Mouse (Mus musculus) liver, adult (tissue): Measurements from ENCODE around the gene Naaladl2.

Experiments
- GATA4 ChIP-seq: IDR thresholded peaks from 2 replicates; pipeline ENCODE4 v1.6.1; 2014; ENCODE audit warnings: mild to moderate bottlenecking, low read length; ENCODE audit not compliant: insufficient replicate concordance

Gene Naaladl2

DNA sequence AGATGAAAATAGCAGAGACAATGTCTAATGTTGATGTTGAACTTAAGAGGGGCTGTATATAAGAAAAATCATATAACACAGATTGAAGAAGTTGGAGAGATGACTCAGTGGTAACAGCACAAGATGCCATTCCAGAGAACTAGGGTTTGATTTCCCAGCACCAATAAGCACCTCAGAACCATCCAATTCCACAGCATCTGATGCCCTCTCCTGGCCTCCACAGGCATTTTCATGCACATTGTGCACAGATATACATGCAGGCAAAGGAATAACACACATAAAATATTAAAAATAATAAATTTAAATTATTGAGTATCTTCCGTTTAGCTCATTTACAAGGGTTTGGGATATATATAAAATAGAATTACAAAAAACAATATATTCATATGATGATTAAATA, 926.6 kb downstream of the Naaladl2 start:
- TF ChIP-seq GATA4: no peak

DNA sequence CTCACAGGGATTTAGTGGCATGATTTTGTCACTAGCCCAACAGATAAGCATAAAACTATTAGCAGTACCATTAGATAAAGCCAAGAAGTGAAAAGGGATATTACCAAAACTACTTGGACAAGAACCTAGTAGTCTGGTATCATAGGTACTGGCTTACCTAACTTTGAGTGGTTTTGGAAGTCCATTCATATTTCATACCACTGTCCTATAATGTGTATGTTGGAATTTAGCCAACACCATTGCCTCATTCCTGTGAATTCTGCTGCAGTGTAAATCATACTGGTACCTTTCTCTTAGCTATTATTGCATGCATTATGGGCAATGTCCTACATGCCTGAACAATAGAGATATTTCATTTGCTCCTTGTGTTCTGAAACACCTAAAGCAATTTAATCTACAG, 977.5 kb downstream of the Naaladl2 start:
- TF ChIP-seq GATA4: no peak

DNA sequence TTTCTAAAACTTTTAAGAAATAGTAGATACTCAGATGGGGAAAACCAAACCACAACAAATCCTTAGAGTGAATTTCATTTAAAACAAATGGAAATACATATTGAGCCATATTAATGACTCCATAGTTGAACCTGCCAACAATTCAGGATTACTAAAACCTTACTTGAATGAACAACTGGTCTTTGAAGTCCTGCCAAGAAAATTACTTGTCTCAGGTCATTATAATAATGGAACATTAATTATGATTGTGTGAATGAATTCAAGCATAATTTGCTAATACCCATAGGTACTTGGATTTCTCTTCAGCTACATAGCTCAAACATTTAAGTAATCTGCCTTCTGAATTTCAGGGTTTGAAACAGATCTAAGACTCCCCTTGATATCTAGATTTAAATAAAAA, 980.1 kb downstream of the Naaladl2 start:
- no peak for TF ChIP-seq GATA4

- no peak for TF ChIP-seq GATA4
Measured at GRCm38 (mm10) chr3:24142808-24143207, 1001.3 kb downstream of the Naaladl2 start.

DNA sequence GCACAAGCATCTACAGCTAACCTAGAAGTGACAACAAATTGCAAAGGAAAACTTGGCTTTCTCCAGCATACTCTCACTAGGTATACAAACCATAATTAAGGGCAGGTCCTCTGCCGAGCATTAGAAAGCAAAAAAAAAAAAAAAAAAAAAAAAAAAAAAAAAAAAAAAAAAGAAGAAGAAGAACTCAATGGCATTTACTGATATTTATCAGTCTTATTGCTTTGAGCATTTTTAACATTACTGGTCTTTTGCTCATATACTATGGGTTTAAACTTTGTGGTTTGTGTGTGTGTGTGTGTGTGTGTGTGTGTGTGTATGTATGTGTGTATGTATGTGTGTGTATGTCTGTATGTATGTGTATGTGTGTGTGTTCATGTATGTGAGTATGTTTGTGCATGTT, 1006.1 kb downstream of the Naaladl2 start:
- no peak for TF ChIP-seq GATA4

GRCm38 (mm10) chr3:24126200-24126599, 1017.9 kb downstream of the Naaladl2 start:
- no peak for TF ChIP-seq GATA4

GRCm38 (mm10) chr3:24124034-24124433, 1020.0 kb downstream of the Naaladl2 start:
- TF ChIP-seq GATA4: no peak

DNA sequence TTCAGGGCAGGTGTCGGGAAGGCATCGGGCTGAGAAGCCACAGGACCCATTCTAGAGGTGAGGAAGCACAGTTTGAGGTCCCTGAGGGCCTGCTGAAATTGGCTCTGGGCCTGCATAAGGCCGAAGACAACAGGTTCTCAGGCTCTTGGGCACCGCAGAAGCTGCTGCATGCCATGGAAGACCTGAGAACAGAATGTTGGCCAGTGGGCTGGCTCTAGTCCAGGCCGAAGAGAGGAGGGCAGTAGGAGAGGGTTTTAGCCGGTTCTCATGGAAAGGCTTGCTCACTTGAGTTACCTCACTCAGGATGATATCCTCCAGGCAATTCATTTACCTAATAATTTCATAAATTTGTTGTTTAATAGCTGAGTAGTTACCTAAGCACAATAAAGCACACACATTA, 1025.9 kb downstream of the Naaladl2 start:
- TF ChIP-seq GATA4: no peak

DNA sequence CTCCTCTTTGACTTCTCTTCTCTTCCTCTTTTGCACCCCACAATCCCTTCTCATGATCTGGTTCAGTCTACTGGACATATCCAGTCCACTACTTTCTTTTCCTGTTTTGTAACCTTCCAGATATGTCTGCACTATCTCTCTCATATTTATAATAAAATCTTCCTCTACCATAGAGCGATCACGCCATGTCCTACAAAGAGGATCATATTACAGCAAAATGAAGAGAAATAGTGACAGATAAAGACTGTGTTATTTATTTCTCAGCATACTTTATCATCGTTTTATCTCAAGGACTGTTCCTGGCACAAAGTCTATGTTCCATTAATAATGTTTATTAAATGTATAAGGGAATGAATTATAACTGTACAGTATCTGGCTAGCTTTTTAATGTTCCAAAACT, 1029.2 kb downstream of the Naaladl2 start:
- no peak for TF ChIP-seq GATA4

DNA sequence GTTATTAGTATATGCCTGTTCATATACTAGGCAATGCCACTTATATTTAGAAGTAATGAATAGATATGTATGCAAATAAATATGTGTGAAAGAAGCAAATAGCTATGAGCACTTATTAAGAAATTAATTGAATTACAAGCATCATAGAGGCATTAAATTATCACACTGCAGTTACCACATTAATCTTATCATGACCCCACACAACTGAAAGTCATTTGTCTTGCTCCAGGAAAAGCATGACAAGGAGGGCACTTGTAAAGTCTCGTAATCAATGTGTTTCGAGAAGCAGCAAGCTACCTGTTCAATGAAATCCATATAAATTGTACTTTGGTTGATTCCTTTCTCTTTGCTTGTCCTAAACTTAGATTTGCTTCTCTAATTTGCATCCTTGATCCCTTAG, 1030.7 kb downstream of the Naaladl2 start:
- no peak for TF ChIP-seq GATA4

- TF ChIP-seq GATA4: no peak
Measured at GRCm38 (mm10) chr3:24106391-24106790, 1037.7 kb downstream of the Naaladl2 start.

GRCm38 (mm10) chr3:24079761-24080160, 1064.3 kb downstream of the Naaladl2 start:
- no peak for TF ChIP-seq GATA4

DNA sequence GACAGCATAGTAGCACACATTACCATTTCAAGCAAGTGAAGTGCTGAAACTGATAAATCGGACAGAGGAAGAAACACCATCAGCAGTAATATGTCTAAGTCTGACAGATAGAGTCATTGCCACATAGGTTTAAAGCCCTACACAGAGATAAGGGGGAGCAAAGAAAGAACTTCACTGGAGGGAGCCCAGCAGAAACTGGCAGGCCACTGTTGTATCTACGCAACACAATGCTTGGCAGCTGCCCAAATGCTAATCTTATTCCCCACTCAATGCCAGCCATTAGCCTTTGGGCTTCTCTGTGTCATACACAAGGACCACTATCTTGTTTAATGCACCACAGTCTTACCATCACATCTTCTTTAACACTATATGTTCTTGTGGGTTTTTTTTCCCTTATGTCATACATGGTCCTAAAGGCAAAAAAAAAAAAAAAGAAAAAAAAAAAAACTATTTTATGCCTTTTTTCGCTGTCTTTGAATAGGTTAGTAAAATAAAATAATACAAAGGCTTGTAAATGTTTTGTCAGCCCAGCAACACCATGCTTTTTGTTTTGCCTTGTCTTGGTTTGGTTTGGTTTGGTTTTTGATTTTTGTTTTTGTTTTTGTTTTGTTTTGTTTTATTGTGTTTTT, 1072.8 kb downstream of the Naaladl2 start:
- TF ChIP-seq GATA4: no peak

GRCm38 (mm10) chr3:24070424-24071168, 1073.5 kb downstream of the Naaladl2 start:
- TF ChIP-seq GATA4: no peak

DNA sequence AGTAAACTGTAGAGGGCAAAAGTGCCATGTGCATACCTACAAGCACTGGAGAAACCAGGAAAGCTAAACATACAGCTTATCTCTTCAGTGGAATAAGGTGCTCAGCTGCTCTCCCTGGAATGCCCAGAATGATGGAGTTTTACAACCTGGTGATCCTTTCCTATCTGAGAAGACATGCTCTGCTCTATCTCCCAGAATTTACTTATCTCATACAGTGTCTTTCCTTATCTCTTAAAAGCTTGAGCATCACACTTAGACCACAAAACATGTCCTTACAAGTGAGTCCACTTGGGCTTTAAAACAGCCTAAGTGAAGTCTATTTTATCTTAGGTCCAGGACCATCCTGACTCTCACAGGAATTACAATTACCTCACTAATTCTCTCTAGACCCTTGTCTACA, 1095.8 kb downstream of the Naaladl2 start:
- TF ChIP-seq GATA4: no peak

- TF ChIP-seq GATA4: no peak
Measured at GRCm38 (mm10) chr3:24001741-24002140, 1142.3 kb downstream of the Naaladl2 start.

DNA sequence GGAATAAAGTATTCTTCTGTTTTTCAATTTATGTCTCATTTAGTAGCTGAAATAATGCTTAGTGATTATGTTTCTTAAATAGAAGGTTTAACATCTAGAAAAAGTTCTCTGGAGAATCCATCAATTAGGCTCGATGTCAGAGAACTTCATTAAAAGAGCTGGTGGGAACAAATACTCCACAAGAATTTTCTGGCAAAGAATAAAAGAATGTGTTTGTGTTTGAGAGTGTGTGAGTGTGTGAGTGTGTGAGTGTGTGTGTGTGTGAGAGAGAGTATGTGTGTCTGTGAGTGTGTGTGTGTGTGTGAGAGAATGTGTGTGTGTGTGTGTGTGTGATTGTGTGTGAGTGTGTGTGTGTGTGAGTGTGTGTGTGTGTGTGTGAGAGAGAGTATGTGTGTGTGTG, 1170.3 kb downstream of the Naaladl2 start:
- TF ChIP-seq GATA4: no peak
